10 mouse cellular contexts compared by ENCODE assay signal in the genomic region with DNA sequence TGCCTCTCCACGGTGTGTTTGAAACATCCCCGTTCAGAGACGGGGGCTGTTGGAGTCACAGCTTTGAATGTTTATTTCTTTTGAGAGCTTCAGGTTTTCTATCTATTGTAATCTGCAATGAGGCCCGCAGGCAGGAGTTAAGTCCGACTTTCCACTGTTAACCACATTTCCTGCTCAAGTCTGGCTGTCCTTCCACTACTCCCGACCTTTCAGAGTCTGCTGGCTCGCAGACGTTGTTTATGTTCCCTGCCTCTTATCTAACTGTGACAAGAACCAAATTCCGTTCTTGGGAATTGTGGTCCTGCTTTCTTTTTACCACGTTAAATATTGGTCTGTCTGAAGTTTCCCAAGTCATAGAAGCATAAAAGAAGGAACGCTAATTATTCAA. TPM values are rescaled to one million over a fixed set of nuclear protein-coding genes. Genes with fewer than 3 reads are reported as not detected.
DNase-seq lines count a peak whose midpoint lies in the region; ATAC-seq and TF ChIP-seq lines count a peak whose summit lies in the region.
"Had no signal": no experiment of that assay in that cellular context is flagged by ENCODE, and none has a peak within 500 bp of the region (broad histone marks: within the 10 kb centered on the region; RNA-seq: fewer than 3 reads in every experiment).

No protein-coding gene starts in this region.

- no peak for DNase-seq in thymus, adult 2 months
- no peak for DNase-seq in thymus, postnatal 36 days
- DNase-seq in heart, postnatal 14 days: peak; percentile 47 to 53
- DNase-seq in liver, embryonic 13.5 days: no peak
- DNase-seq in layer of hippocampus, postnatal 25 days (ENCODE audit: extremely low spot score in 1 of 2, low spot score in 1 of 2): no peak
- no peak for DNase-seq in layer of hippocampus, adult 2 months (ENCODE audit: low spot score in 2 of 2)
- DNase-seq in right cerebral cortex, postnatal 10 days (ENCODE audit: low spot score in 2 of 2): no peak
- no peak for DNase-seq in retina, postnatal 1 day
- DNase-seq: right cerebral cortex, postnatal 25 days had no signal

- ATAC-seq in liver, embryonic 13.5 days (ENCODE audit: low read depth): peak; percentile 69
- ATAC-seq: Patski had no signal

- no peak for TF ChIP-seq CTCF in thymus, adult 2 months (IDR thresholded peaks at IDR 0.05; ENCODE audit: borderline replicate concordance, control insufficient read depth, extremely low read depth, insufficient read depth, low read length, poor library complexity)
- TF ChIP-seq CTCF in layer of hippocampus, adult 2 months (conservative IDR thresholded peaks at IDR 0.05): no peak

- WGBS in thymus, adult 2 months: 10% methylated on average over 11 of the region's 11 CpGs
- WGBS in liver, embryonic 13.5 days (ENCODE audit: insufficient replicate concordance): 2% methylated on average over 11 of the region's 11 CpGs

- no peak for TF ChIP-seq POLR2A in thymus, adult 2 months (IDR thresholded peaks at IDR 0.05; ENCODE audit: control insufficient read depth, extremely low read depth, insufficient read depth, low read length, poor library complexity)

- peak overlapping the region; percentile 91 for H3K9ac ChIP-seq in liver, embryonic 13.5 days

- no peaks in the 10 kb centered on the region for H3K9me3 ChIP-seq in liver, embryonic 13.5 days (replicated peaks)

- peak overlapping the region; percentile 91 for H3K27ac ChIP-seq in thymus, adult 2 months (ENCODE audit: control insufficient read depth, insufficient read depth, low read length)
- H3K27ac ChIP-seq in liver, embryonic 13.5 days: peak overlapping the region; percentile 99
- no peak overlapping the region for H3K27ac ChIP-seq in layer of hippocampus, adult 2 months

- intact Hi-C loops in heart, postnatal 14 days (cut with DNase I): no loop called here

- no peaks in the 10 kb centered on the region for H3K36me3 ChIP-seq in thymus, adult 2 months (ENCODE audit: control insufficient read depth, insufficient read depth, low read length)
- H3K36me3 ChIP-seq in liver, embryonic 13.5 days: peaks cover 31% of the 10 kb centered on the region

- H3K4me3 ChIP-seq in thymus, adult 2 months (ENCODE audit: control insufficient read depth, insufficient read depth, low read length): peak overlapping the region; percentile 61; the same call in 1 of the 2 replicates
- peak overlapping the region; percentile 80 for H3K4me3 ChIP-seq in liver, embryonic 13.5 days (replicated peaks)
- no peak overlapping the region for H3K4me3 ChIP-seq in layer of hippocampus, adult 2 months

- H3K27me3 ChIP-seq in thymus, adult 2 months (ENCODE audit: control insufficient read depth, insufficient read depth, low read length): no peaks in the 10 kb centered on the region
- no peaks in the 10 kb centered on the region for H3K27me3 ChIP-seq in liver, embryonic 13.5 days
- H3K27me3 ChIP-seq: Patski had no signal

- peak overlapping the region; percentile 71 for H3K4me2 ChIP-seq in liver, embryonic 13.5 days

- H3K4me1 ChIP-seq in thymus, adult 2 months (replicated peaks; ENCODE audit: control insufficient read depth, insufficient read depth, low read length): peaks cover 34% of the 10 kb centered on the region
- H3K4me1 ChIP-seq in liver, embryonic 13.5 days (replicated peaks): peaks cover 69% of the 10 kb centered on the region

RNA-seq across cellular contexts. Expression of gene Art4, which starts 0.3 kb away (rescaled TPM):
- polyA plus RNA-seq in thymus, adult 2 months (2012; rRNA removed): 12.8 and 13.3 TPM in 2 replicates
- 10 to 100 TPM; 14.7 to 18.2 TPM for total RNA-seq in heart, postnatal 14 days (2021)
- 28.8 and 32.7 TPM in 2 replicates for polyA plus RNA-seq in liver, embryonic 13.5 days (2015; fragmentation: Nextera tagmentation; extraction: Ambion mirVana)
- total RNA-seq in layer of hippocampus, postnatal 25 days (2021): not detected
- not detected for total RNA-seq in layer of hippocampus, adult 2 months (2021)
- polyA plus RNA-seq: Patski had no signal

RNA-seq across cellular contexts. Expression of gene Mgp, which starts 17.8 kb away (rescaled TPM):
- 173 and 274 TPM in 2 replicates for polyA plus RNA-seq in thymus, adult 2 months (2012; rRNA removed)
- 100 to 1,000 TPM; 373 to 513 TPM for total RNA-seq in heart, postnatal 14 days (2021)
- polyA plus RNA-seq in liver, embryonic 13.5 days (2015; fragmentation: Nextera tagmentation; extraction: Ambion mirVana): 6.5 and 7.3 TPM in 2 replicates
- 10 to 100 TPM; 18.6 to 25.4 TPM for total RNA-seq in layer of hippocampus, postnatal 25 days (2021)
- 10 to 100 TPM; 23.1 to 29.1 TPM for total RNA-seq in layer of hippocampus, adult 2 months (2021)

RNA-seq across cellular contexts. Expression of gene Smco3, which starts 22.6 kb away (rescaled TPM):
- polyA plus RNA-seq in thymus, adult 2 months (2012; rRNA removed): 0.13 and 0.24 TPM in 2 replicates
- not detected for total RNA-seq in heart, postnatal 14 days (2021)
- polyA plus RNA-seq in liver, embryonic 13.5 days (2015; fragmentation: Nextera tagmentation; extraction: Ambion mirVana): not detected in 2 replicates
- total RNA-seq in layer of hippocampus, postnatal 25 days (2021): 10 to 100 TPM in 1 of 2 experiments, 1 to 10 TPM in 1; 5.2 to 10.5 TPM
- total RNA-seq in layer of hippocampus, adult 2 months (2021): 1 to 10 TPM; 5.8 to 7.9 TPM

RNA-seq across cellular contexts. Expression of gene Wbp11, which starts 29.8 kb away (rescaled TPM):
- 72.3 and 91.3 TPM in 2 replicates for polyA plus RNA-seq in thymus, adult 2 months (2012; rRNA removed)
- total RNA-seq in heart, postnatal 14 days (2021): 10 to 100 TPM; 64.3 to 66.0 TPM
- polyA plus RNA-seq in liver, embryonic 13.5 days (2015; fragmentation: Nextera tagmentation; extraction: Ambion mirVana): 62.5 and 80.2 TPM in 2 replicates
- 100 to 1,000 TPM; 138 to 141 TPM for total RNA-seq in layer of hippocampus, postnatal 25 days (2021)
- total RNA-seq in layer of hippocampus, adult 2 months (2021): 100 to 1,000 TPM; 134 to 138 TPM

RNA-seq across cellular contexts. Expression of gene BC049715, which starts 30.4 kb away (rescaled TPM):
- polyA plus RNA-seq in thymus, adult 2 months (2012; rRNA removed): 0.86 and 2.3 TPM in 2 replicates
- 1 to 10 TPM; 1.0 to 1.3 TPM for total RNA-seq in heart, postnatal 14 days (2021)
- polyA plus RNA-seq in liver, embryonic 13.5 days (2015; fragmentation: Nextera tagmentation; extraction: Ambion mirVana): 1.2 and 2.4 TPM in 2 replicates
- total RNA-seq in layer of hippocampus, postnatal 25 days (2021): 1 to 10 TPM; 2.0 to 3.0 TPM
- 1 to 10 TPM; 3.8 to 5.4 TPM for total RNA-seq in layer of hippocampus, adult 2 months (2021)

Comparison
In these comparisons a context has a peak if more than half of its experiments do, and no peak if none do; other contexts are left out.
1. DNase-seq: peak in heart, postnatal 14 days (2 of 2); none in thymus, adult 2 months (single experiment), thymus, postnatal 36 days (0 of 2), liver, embryonic 13.5 days (single experiment), layer of hippocampus, postnatal 25 days (0 of 2), layer of hippocampus, adult 2 months (0 of 2), right cerebral cortex, postnatal 10 days (0 of 2) and retina, postnatal 1 day (single experiment).
2. RNA of gene Art4, which starts 0.3 kb away (total RNA-seq): 14.7 to 18.2 TPM in heart, postnatal 14 days; not detected in layer of hippocampus, adult 2 months and not detected in layer of hippocampus, postnatal 25 days; every median in the first group is over 10 times any median in the second.
3. RNA of gene Mgp, which starts 17.8 kb away (total RNA-seq): 373 to 513 TPM in heart, postnatal 14 days; 23.1 to 29.1 TPM in layer of hippocampus, adult 2 months and 18.6 to 25.4 TPM in layer of hippocampus, postnatal 25 days; every median in the first group is over 10 times any median in the second.
4. RNA of gene Smco3, which starts 22.6 kb away (total RNA-seq): 5.2 to 10.5 TPM in layer of hippocampus, postnatal 25 days and 5.8 to 7.9 TPM in layer of hippocampus, adult 2 months; not detected in heart, postnatal 14 days; every median in the first group is over 4 times any median in the second.